Comparison of ENCODE assay signal across 13 mouse cellular contexts in genomic region chr2:156005393-156005792, GRCm38 (mm10). TPM values are rescaled to one million over a fixed set of nuclear protein-coding genes. Genes with fewer than 3 reads are reported as not detected.
DNase-seq lines count a peak whose midpoint lies in the region; ATAC-seq and TF ChIP-seq lines count a peak whose summit lies in the region.
"Had no signal": no experiment of that assay in that cellular context is flagged by ENCODE, and none has a peak within 500 bp of the region (broad histone marks: within the 10 kb centered on the region; RNA-seq: fewer than 3 reads in every experiment).

No protein-coding gene starts in this region.

- WGBS in midbrain, embryonic 10.5 days: 90% methylated on average over 4 of the region's 4 CpGs
- WGBS in midbrain, embryonic 16.5 days: 90% methylated on average over 4 of the region's 4 CpGs

- no peak overlapping the region for H3K27ac ChIP-seq in midbrain, embryonic 10.5 days (replicated peaks)
- H3K27ac ChIP-seq in midbrain, embryonic 16.5 days (ENCODE audit: low read length): no peak overlapping the region
- H3K27ac ChIP-seq: macrophage had no signal

- no peak overlapping the region for H3K4me2 ChIP-seq in midbrain, embryonic 16.5 days (ENCODE audit: low read length)

- peaks cover 18% of the 10 kb centered on the region for H3K4me1 ChIP-seq in midbrain, embryonic 10.5 days
- H3K4me1 ChIP-seq in midbrain, embryonic 16.5 days (ENCODE audit: control insufficient read depth, insufficient read depth, low read length): peaks cover 9% of the 10 kb centered on the region
- peaks cover 25% of the 10 kb centered on the region for H3K4me1 ChIP-seq in G1E (ENCODE audit: insufficient read depth, low read depth, low read length)

- H3K27me3 ChIP-seq in midbrain, embryonic 10.5 days (ENCODE audit: low read depth, poor library complexity, severe bottlenecking): no peaks in the 10 kb centered on the region
- no peaks in the 10 kb centered on the region for H3K27me3 ChIP-seq in midbrain, embryonic 16.5 days (ENCODE audit: control insufficient read depth, insufficient read depth, low read depth, low read length)
- H3K27me3 ChIP-seq in G1E (ENCODE audit: insufficient read depth, low read length): no peaks in the 10 kb centered on the region

- intact Hi-C loops in heart, postnatal 14 days (cut with DNase I): no loop called here

- no peak overlapping the region for H3K4me3 ChIP-seq in midbrain, embryonic 10.5 days
- no peak overlapping the region for H3K4me3 ChIP-seq in midbrain, embryonic 16.5 days (ENCODE audit: low read depth, low read length)
- no peak overlapping the region for H3K4me3 ChIP-seq in G1E (ENCODE audit: low read depth, low read length)

- TF ChIP-seq CTCF in G1E (IDR thresholded peaks at IDR 0.05; ENCODE audit: low read depth, low read length): peak; percentile 38

- peaks cover 24% of the 10 kb centered on the region for H3K36me3 ChIP-seq in midbrain, embryonic 10.5 days
- peaks cover 3% of the 10 kb centered on the region for H3K36me3 ChIP-seq in midbrain, embryonic 16.5 days (ENCODE audit: control insufficient read depth, insufficient read depth, low read length)
- H3K36me3 ChIP-seq in G1E (replicated peaks): peaks cover 36% of the 10 kb centered on the region

- no peak for ATAC-seq in midbrain, embryonic 16.5 days
- ATAC-seq in G1E (ENCODE audit: extremely low read depth, insufficient number of reproducible peaks, low FRiP score, poor library complexity, severe bottlenecking): no peak
- ATAC-seq: activated CD4-positive, CD25-positive, alpha-beta regulatory T cell, adult 4 months had no signal

- no peak overlapping the region for H3K9ac ChIP-seq in midbrain, embryonic 16.5 days (ENCODE audit: low read depth, low read length)

- peak; percentile 28 for DNase-seq in heart, postnatal 4 days
- no peak for DNase-seq in heart, postnatal 14 days
- DNase-seq in midbrain, embryonic 10.5 days (ENCODE audit: low spot score): peak; percentile 22
- no peak for DNase-seq in G1E (ENCODE audit: low spot score)
- peak; percentile 39 for DNase-seq in retina, postnatal 1 day
- no peak for DNase-seq in layer of hippocampus, postnatal 14 days (ENCODE audit: low spot score in 2 of 2)
- DNase-seq in neural tube, embryonic 10.5 days (ENCODE audit: extremely low spot score, low spot score): no peak
- DNase-seq: cerebellum, adult 9-10 months; heart, postnatal 36 days; layer of hippocampus, postnatal 36 days had no signal

- H3K9me3 ChIP-seq in midbrain, embryonic 10.5 days (replicated peaks): peaks cover 6% of the 10 kb centered on the region; the same call in 1 of the 2 replicates
- no peaks in the 10 kb centered on the region for H3K9me3 ChIP-seq in midbrain, embryonic 16.5 days (replicated peaks; ENCODE audit: control insufficient read depth, low read length, poor library complexity, severe bottlenecking)
- H3K9me3 ChIP-seq in G1E (replicated peaks): peaks cover 3% of the 10 kb centered on the region; the same call in 1 of the 2 replicates

RNA-seq across cellular contexts. Expression of gene 6430550D23Rik, which starts 2.4 kb away (rescaled TPM):
- total RNA-seq in heart, postnatal 4 days (2021): under 1 TPM; 0.18 to 0.21 TPM
- total RNA-seq in heart, postnatal 14 days (2021): under 1 TPM; 0.26 to 0.66 TPM
- 1.2 and 2.3 TPM in 2 replicates for polyA plus RNA-seq in midbrain, embryonic 10.5 days (2016; fragmentation: Nextera tagmentation; extraction: Ambion mirVana)
- 1.2 and 1.3 TPM in 2 replicates for polyA plus RNA-seq in midbrain, embryonic 16.5 days (2015; fragmentation: Nextera tagmentation; extraction: Ambion mirVana)
- total RNA-seq in G1E (2014; fragmentation: Nextera tagmentation) (2.3 and 2.4 TPM in 2 replicates), G1E (2017) (0.71 and 1.6 TPM in 2 replicates)
- 0.23 and 0.33 TPM in 2 replicates for polyA plus RNA-seq in G1E (2012)
- 1 to 10 TPM in 1 of 2 experiments, under 1 TPM in 1; 0.93 to 1.5 TPM for total RNA-seq in layer of hippocampus, postnatal 14 days (2021)

RNA-seq across cellular contexts. Expression of gene Ergic3, which starts 2.5 kb away (rescaled TPM):
- 10 to 100 TPM; 86.5 to 91.5 TPM for total RNA-seq in heart, postnatal 4 days (2021)
- total RNA-seq in heart, postnatal 14 days (2021): 10 to 100 TPM; 65.2 to 71.2 TPM
- polyA plus RNA-seq in midbrain, embryonic 10.5 days (2016; fragmentation: Nextera tagmentation; extraction: Ambion mirVana): 211 and 239 TPM in 2 replicates
- 407 and 448 TPM in 2 replicates for polyA plus RNA-seq in midbrain, embryonic 16.5 days (2015; fragmentation: Nextera tagmentation; extraction: Ambion mirVana)
- total RNA-seq in G1E (2014; fragmentation: Nextera tagmentation) (189 and 215 TPM in 2 replicates), G1E (2017) (52.9 and 58.0 TPM in 2 replicates)
- polyA plus RNA-seq in G1E (2012): 42.6 and 51.8 TPM in 2 replicates
- total RNA-seq in layer of hippocampus, postnatal 14 days (2021): 100 to 1,000 TPM; 186 to 201 TPM

RNA-seq across cellular contexts. Expression of gene Fer1l4, which starts 47.4 kb away (rescaled TPM):
- total RNA-seq in heart, postnatal 4 days (2021): not detected
- total RNA-seq in heart, postnatal 14 days (2021): not detected
- 0.04 and 0.16 TPM in 2 replicates for polyA plus RNA-seq in midbrain, embryonic 10.5 days (2016; fragmentation: Nextera tagmentation; extraction: Ambion mirVana)
- polyA plus RNA-seq in midbrain, embryonic 16.5 days (2015; fragmentation: Nextera tagmentation; extraction: Ambion mirVana): 0.30 TPM in 1 of 2 replicates, not detected in the other
- total RNA-seq in G1E (2014; fragmentation: Nextera tagmentation) (0.53 TPM in 1 of 2 replicates, not detected in the other), G1E (2017) (not detected in 2 replicates)
- polyA plus RNA-seq in G1E (2012): not detected in 2 replicates
- total RNA-seq in layer of hippocampus, postnatal 14 days (2021): not detected
- total RNA-seq: heart, postnatal 36 days; layer of hippocampus, postnatal 36 days had no signal
- polyA plus RNA-seq: activated CD4-positive, CD25-positive, alpha-beta regulatory T cell, adult 4 months; macrophage had no signal

RNA-seq across cellular contexts. Expression of gene Cep250, which starts 49.1 kb away (rescaled TPM):
- total RNA-seq in heart, postnatal 4 days (2021): 10 to 100 TPM; 11.9 to 14.4 TPM
- total RNA-seq in heart, postnatal 14 days (2021): 1 to 10 TPM; 6.7 to 9.1 TPM
- 24.1 and 24.3 TPM in 2 replicates for polyA plus RNA-seq in midbrain, embryonic 10.5 days (2016; fragmentation: Nextera tagmentation; extraction: Ambion mirVana)
- 13.3 and 13.7 TPM in 2 replicates for polyA plus RNA-seq in midbrain, embryonic 16.5 days (2015; fragmentation: Nextera tagmentation; extraction: Ambion mirVana)
- total RNA-seq in G1E (2014; fragmentation: Nextera tagmentation) (11.6 and 12.3 TPM in 2 replicates), G1E (2017) (49.2 and 54.7 TPM in 2 replicates)
- 17.3 and 19.9 TPM in 2 replicates for polyA plus RNA-seq in G1E (2012)
- 10 to 100 TPM; 18.0 to 19.3 TPM for total RNA-seq in layer of hippocampus, postnatal 14 days (2021)

RNA-seq across cellular contexts. Expression of gene Spag4, which starts 59.6 kb away (rescaled TPM):
- 1 to 10 TPM in 1 of 2 experiments, under 1 TPM in 1; 0.79 to 1.5 TPM for total RNA-seq in heart, postnatal 4 days (2021)
- total RNA-seq in heart, postnatal 14 days (2021): 1 to 10 TPM in 1 of 2 experiments, under 1 TPM in 1; 0.29 to 1.2 TPM
- 6.1 and 6.5 TPM in 2 replicates for polyA plus RNA-seq in midbrain, embryonic 10.5 days (2016; fragmentation: Nextera tagmentation; extraction: Ambion mirVana)
- 7.2 and 7.8 TPM in 2 replicates for polyA plus RNA-seq in midbrain, embryonic 16.5 days (2015; fragmentation: Nextera tagmentation; extraction: Ambion mirVana)
- total RNA-seq in G1E (2014; fragmentation: Nextera tagmentation) (1.4 and 4.9 TPM in 2 replicates), G1E (2017) (0.64 and 0.93 TPM in 2 replicates)
- 0.82 and 1.3 TPM in 2 replicates for polyA plus RNA-seq in G1E (2012)
- total RNA-seq in layer of hippocampus, postnatal 14 days (2021): 1 to 10 TPM; 3.7 TPM
- polyA plus RNA-seq: activated CD4-positive, CD25-positive, alpha-beta regulatory T cell, adult 4 months; macrophage had no signal

Comparison
In these comparisons a context has a peak if more than half of its experiments do, and no peak if none do; other contexts are left out.
1. DNase-seq: peak in heart, postnatal 4 days (single experiment), midbrain, embryonic 10.5 days (single experiment) and retina, postnatal 1 day (single experiment); none in heart, postnatal 14 days (0 of 2), G1E (single experiment), layer of hippocampus, postnatal 14 days (0 of 2) and neural tube, embryonic 10.5 days (single experiment).